Mouse (Mus musculus) inflammation-experienced regulatory T-cells (primary cell): ENCODE measurements around the gene Gm5798. TPM values are rescaled to one million over a fixed set of nuclear protein-coding genes. Genes with fewer than 3 reads are reported as not detected.

Source experiments
- polyA plus RNA-seq, 2 experiments: library from polyadenylated mRNA; unstranded; fragments of 100-300 nt; shearing (Covaris generic); gene quantifications; one replicate each; pipeline ENCODE4 v1.2.1; 2017

The Gm5798 gene
- 1 to 10 TPM in 1 of 2 experiments, not detected in 1; 2.1 TPM for polyA plus RNA-seq

DNA sequence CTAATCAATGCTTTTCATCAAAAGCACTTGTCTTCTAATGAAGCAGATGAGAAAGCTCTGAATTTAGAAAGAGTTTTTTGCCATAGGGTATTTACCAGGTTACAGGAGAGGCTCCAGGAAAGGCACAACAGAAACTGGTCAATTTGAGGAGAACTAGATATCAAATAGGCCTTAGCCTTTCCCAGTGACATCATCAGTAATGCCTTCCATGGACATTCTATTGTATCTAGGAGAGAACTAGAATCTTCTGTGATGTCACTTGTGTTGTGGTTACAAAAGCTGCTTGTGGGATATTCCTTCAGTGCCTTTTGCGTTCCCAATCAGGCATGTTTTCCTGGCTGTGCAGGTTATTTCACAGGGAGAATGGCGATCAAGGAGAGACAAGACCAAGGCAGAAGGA lies at the start of gene Gm5798:
TSS of gene Gm5798 (plus strand) at position 301 of the 400 bp plus-strand sequence.

DNA sequence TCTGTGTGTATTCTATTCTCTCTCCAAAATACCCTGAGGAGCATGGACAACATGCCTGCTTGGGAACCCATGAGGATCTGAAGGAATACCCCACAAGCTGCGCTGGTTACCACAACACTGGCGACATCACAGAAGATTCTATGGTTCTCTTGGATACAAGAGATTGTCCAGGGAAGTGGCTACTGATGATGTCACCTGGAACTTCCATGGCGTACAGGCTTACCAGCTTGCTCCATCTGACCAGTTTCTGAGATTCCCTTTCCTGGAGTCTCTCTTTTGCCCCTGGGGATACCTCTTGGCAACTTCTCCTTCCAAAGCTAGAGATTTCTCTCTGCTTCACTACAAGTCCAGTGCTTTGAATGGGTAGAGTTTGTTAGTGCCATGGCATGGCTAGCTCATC lies 37.9 kb downstream of the Gm5798 start, which contains the start of gene Gm7945:
TSS of gene Gm7945 (minus strand) at position 101 of the 400 bp plus-strand sequence.

Other genes with a start within 250 kb of the Gm5798 start
- under 1 TPM in 1 of 2 experiments, not detected in 1; 0.77 TPM for gene Mat1a, start 243.6 kb upstream of the Gm5798 start, polyA plus RNA-seq
- gene Sftpa1, start 216.8 kb upstream of the Gm5798 start, polyA plus RNA-seq: under 1 TPM; 0.08 to 0.81 TPM
- not detected for gene Mbl1, start 197.2 kb upstream of the Gm5798 start, polyA plus RNA-seq
- 1 to 10 TPM in 1 of 2 experiments, under 1 TPM in 1; 0.12 to 1.0 TPM for gene Sftpd, start 163.5 kb upstream of the Gm5798 start, polyA plus RNA-seq
- not detected for gene Gm2832, start 69.8 kb upstream of the Gm5798 start, polyA plus RNA-seq
- gene Gm7945, start 37.8 kb downstream of the Gm5798 start, polyA plus RNA-seq: under 1 TPM in 1 of 2 experiments, not detected in 1; 0.84 TPM
- gene Gm6482, start 59.7 kb downstream of the Gm5798 start, polyA plus RNA-seq: not detected
- gene Gm7954, start 104.9 kb downstream of the Gm5798 start, polyA plus RNA-seq: under 1 TPM in 1 of 2 experiments, not detected in 1; 0.45 TPM
- gene Gm3486, start 140.9 kb downstream of the Gm5798 start, polyA plus RNA-seq: not detected
- not detected for gene Gm7970, start 207.0 kb downstream of the Gm5798 start, polyA plus RNA-seq
- gene 1700049E17Rik2, start 224.6 kb downstream of the Gm5798 start, polyA plus RNA-seq: not detected